Mouse (Mus musculus): Measurements from ENCODE around the gene B4galnt1. TPM values are rescaled to one million over a fixed set of nuclear protein-coding genes. Genes with fewer than 3 reads are reported as not detected.
"Not testable (repeated sequence)": the region's sequence is repeated elsewhere in the genome, so short reads cannot be mapped to it uniquely, and the experiment has no call there.

Gene B4galnt1
- polyA plus RNA-seq, 1 experiment from 2014 or later, result 73.7 TPM

- not testable (repeated sequence) for H3K9ac ChIP-seq; H3K36me3 ChIP-seq (replicated peaks; ENCODE audit: control insufficient read depth, insufficient read depth); H3K27ac ChIP-seq; H3K4me2 ChIP-seq (replicated peaks); H3K9me3 ChIP-seq (ENCODE audit: control insufficient read depth, low read length); ATAC-seq (ENCODE audit: low FRiP score); H3K4me1 ChIP-seq (replicated peaks; ENCODE audit: control insufficient read depth, insufficient read depth, low read length); H3K4me3 ChIP-seq (replicated peaks; ENCODE audit: low read length); DNase-seq (ENCODE audit: low spot score); H3K27me3 ChIP-seq (ENCODE audit: control insufficient read depth, insufficient read depth, low read length)
- 90% methylated on average over 10 of the region's 10 CpGs for WGBS
Measured at GRCm38 (mm10) chr10:127152556-127152955, 12.5 kb upstream of the B4galnt1 start.

GRCm38 (mm10) chr10:127153323-127153722, 11.7 kb upstream of the B4galnt1 start:
- Histone ChIP-seq H3K4me2 (replicated peaks) (no peak overlapping the region), H3K27me3 (ENCODE audit: control insufficient read depth, insufficient read depth, low read length) (no peaks in the 10 kb centered on the region), H3K27ac (no peak overlapping the region), H3K9me3 (ENCODE audit: control insufficient read depth, low read length) (no peaks in the 10 kb centered on the region), H3K36me3 (replicated peaks; ENCODE audit: control insufficient read depth, insufficient read depth) (no peaks in the 10 kb centered on the region), H3K9ac (no peak overlapping the region), H3K4me1 (replicated peaks; ENCODE audit: control insufficient read depth, insufficient read depth, low read length) (no peaks in the 10 kb centered on the region), H3K4me3 (replicated peaks; ENCODE audit: low read length) (no peak overlapping the region)
- WGBS, result 97% methylated on average over 7 of the region's 7 CpGs
- no peak for DNase-seq (ENCODE audit: low spot score)
- no peak for ATAC-seq (ENCODE audit: low FRiP score)

DNA sequence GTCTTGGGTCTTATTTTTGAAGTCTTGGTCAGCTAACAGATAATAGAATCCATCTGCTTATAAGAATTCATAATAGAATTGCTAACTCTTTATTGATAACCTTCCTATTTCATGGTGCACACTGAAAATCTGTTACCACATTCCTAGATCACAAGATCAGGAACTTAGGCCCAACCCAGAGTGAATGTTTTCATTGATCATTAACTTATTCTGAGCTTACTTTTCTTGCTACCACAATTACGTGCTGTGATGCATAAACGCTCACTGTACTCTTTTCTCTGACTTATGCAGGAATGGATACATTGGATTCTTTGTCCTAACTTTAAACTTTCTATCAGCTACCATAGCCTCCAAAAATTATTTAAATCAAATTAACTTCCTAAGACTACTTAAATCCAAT, 10.8 kb upstream of the B4galnt1 start:
- Histone ChIP-seq H3K9ac (no peak overlapping the region), H3K4me1 (replicated peaks; ENCODE audit: control insufficient read depth, insufficient read depth, low read length) (no peaks in the 10 kb centered on the region), H3K4me3 (replicated peaks; ENCODE audit: low read length) (no peak overlapping the region), H3K27me3 (ENCODE audit: control insufficient read depth, insufficient read depth, low read length) (no peaks in the 10 kb centered on the region), H3K4me2 (replicated peaks) (no peak overlapping the region), H3K36me3 (replicated peaks; ENCODE audit: control insufficient read depth, insufficient read depth) (no peaks in the 10 kb centered on the region), H3K27ac (no peak overlapping the region), H3K9me3 (ENCODE audit: control insufficient read depth, low read length) (no peaks in the 10 kb centered on the region)
- 91% methylated on average over 2 of the region's 2 CpGs for WGBS
- ATAC-seq (ENCODE audit: low FRiP score), result no peak
- no peak for DNase-seq (ENCODE audit: low spot score)

DNA sequence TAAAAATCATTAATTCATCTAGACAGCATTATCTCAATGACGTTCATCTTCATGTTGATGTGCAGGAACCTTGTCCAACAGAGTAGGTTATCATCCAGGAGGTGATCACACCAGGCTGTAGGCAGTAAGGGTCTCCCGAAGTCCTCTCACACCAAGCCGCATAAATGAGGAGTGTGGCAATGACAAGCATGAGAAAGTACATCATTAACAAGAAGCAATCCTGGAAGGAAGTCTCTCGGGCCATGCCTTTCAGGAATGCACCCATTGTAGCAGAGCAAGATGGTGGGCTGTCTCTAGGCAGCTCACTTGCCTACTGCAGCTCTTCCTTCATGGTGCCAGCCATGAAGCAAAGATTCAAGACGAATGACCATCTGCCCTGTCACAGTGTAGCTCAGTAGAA, 10.4 kb upstream of the B4galnt1 start:
- no peak overlapping the region for H3K9ac ChIP-seq
- H3K4me2 ChIP-seq (replicated peaks), result no peak overlapping the region
- no peaks in the 10 kb centered on the region for H3K27me3 ChIP-seq (ENCODE audit: control insufficient read depth, insufficient read depth, low read length)
- 88% methylated on average over 5 of the region's 5 CpGs for WGBS
- ATAC-seq (ENCODE audit: low FRiP score), result no peak
- no peak for DNase-seq (ENCODE audit: low spot score)
- no peaks in the 10 kb centered on the region for H3K4me1 ChIP-seq (replicated peaks; ENCODE audit: control insufficient read depth, insufficient read depth, low read length)
- no peaks in the 10 kb centered on the region for H3K36me3 ChIP-seq (replicated peaks; ENCODE audit: control insufficient read depth, insufficient read depth)
- H3K27ac ChIP-seq, result no peak overlapping the region
- H3K9me3 ChIP-seq (ENCODE audit: control insufficient read depth, low read length), result no peaks in the 10 kb centered on the region
- H3K4me3 ChIP-seq (replicated peaks; ENCODE audit: low read length), result no peak overlapping the region

GRCm38 (mm10) chr10:127156089-127156488, 8.9 kb upstream of the B4galnt1 start:
- Histone ChIP-seq H3K27me3 (ENCODE audit: control insufficient read depth, insufficient read depth, low read length) (no peaks in the 10 kb centered on the region), H3K9me3 (ENCODE audit: control insufficient read depth, low read length) (no peaks in the 10 kb centered on the region), H3K4me3 (replicated peaks; ENCODE audit: low read length) (no peak overlapping the region), H3K27ac (no peak overlapping the region), H3K36me3 (replicated peaks; ENCODE audit: control insufficient read depth, insufficient read depth) (no peaks in the 10 kb centered on the region), H3K9ac (no peak overlapping the region), H3K4me1 (replicated peaks; ENCODE audit: control insufficient read depth, insufficient read depth, low read length) (no peaks in the 10 kb centered on the region), H3K4me2 (replicated peaks) (no peak overlapping the region)
- DNase-seq (ENCODE audit: low spot score) (no peak), ATAC-seq (ENCODE audit: low FRiP score) (no peak)
- WGBS, result 98% methylated on average over 1 of the region's 1 CpGs

GRCm38 (mm10) chr10:127156511-127156910, 8.5 kb upstream of the B4galnt1 start:
- H3K36me3 ChIP-seq (replicated peaks; ENCODE audit: control insufficient read depth, insufficient read depth), result no peaks in the 10 kb centered on the region
- H3K4me3 ChIP-seq (replicated peaks; ENCODE audit: low read length), result no peak overlapping the region
- H3K4me2 ChIP-seq (replicated peaks), result no peak overlapping the region
- H3K4me1 ChIP-seq (replicated peaks; ENCODE audit: control insufficient read depth, insufficient read depth, low read length), result no peaks in the 10 kb centered on the region
- no peak overlapping the region for H3K9ac ChIP-seq
- no peaks in the 10 kb centered on the region for H3K9me3 ChIP-seq (ENCODE audit: control insufficient read depth, low read length)
- no peak overlapping the region for H3K27ac ChIP-seq
- ATAC-seq (ENCODE audit: low FRiP score), result no peak
- no peaks in the 10 kb centered on the region for H3K27me3 ChIP-seq (ENCODE audit: control insufficient read depth, insufficient read depth, low read length)
- no peak for DNase-seq (ENCODE audit: low spot score)
- WGBS, result 86% methylated on average over 1 of the region's 1 CpGs

- WGBS, result 78% methylated on average over 3 of the region's 3 CpGs
- no peak overlapping the region for H3K4me2 ChIP-seq (replicated peaks)
- H3K27me3 ChIP-seq (ENCODE audit: control insufficient read depth, insufficient read depth, low read length), result no peaks in the 10 kb centered on the region
- H3K4me1 ChIP-seq (replicated peaks; ENCODE audit: control insufficient read depth, insufficient read depth, low read length), result no peaks in the 10 kb centered on the region
- no peak for DNase-seq (ENCODE audit: low spot score)
- H3K9ac ChIP-seq, result no peak overlapping the region
- H3K27ac ChIP-seq, result no peak overlapping the region
- no peaks in the 10 kb centered on the region for H3K9me3 ChIP-seq (ENCODE audit: control insufficient read depth, low read length)
- no peaks in the 10 kb centered on the region for H3K36me3 ChIP-seq (replicated peaks; ENCODE audit: control insufficient read depth, insufficient read depth)
- no peak for ATAC-seq (ENCODE audit: low FRiP score)
- H3K4me3 ChIP-seq (replicated peaks; ENCODE audit: low read length), result no peak overlapping the region
Measured at GRCm38 (mm10) chr10:127158471-127158870, 6.6 kb upstream of the B4galnt1 start.

DNA sequence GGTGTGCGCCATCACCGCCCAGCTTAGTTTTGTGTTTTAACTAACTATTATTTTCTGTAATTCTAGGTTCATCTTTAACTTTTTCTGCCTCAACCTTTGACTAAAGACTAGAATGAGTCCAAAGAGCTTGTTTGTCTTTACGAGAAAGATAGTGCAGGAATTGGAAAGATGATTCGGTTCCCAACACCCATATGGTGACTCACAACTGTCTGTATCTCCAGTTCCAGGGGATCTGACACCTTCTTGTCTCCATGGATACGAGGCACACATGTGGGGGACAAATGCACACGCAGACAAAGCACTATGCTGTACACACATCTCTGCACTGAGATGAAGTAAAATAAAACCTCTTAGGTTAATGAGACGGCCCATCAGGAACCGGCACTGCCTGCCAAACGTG, 4.9 kb upstream of the B4galnt1 start:
- Histone ChIP-seq H3K4me3 (replicated peaks; ENCODE audit: low read length) (no peak overlapping the region), H3K27me3 (ENCODE audit: control insufficient read depth, insufficient read depth, low read length) (no peaks in the 10 kb centered on the region), H3K27ac (no peak overlapping the region), H3K4me2 (replicated peaks) (no peak overlapping the region), H3K36me3 (replicated peaks; ENCODE audit: control insufficient read depth, insufficient read depth) (no peaks in the 10 kb centered on the region), H3K9me3 (ENCODE audit: control insufficient read depth, low read length) (no peaks in the 10 kb centered on the region), H3K4me1 (replicated peaks; ENCODE audit: control insufficient read depth, insufficient read depth, low read length) (no peaks in the 10 kb centered on the region), H3K9ac (no peak overlapping the region)
- ATAC-seq (ENCODE audit: low FRiP score) (no peak), DNase-seq (ENCODE audit: low spot score) (no peak)
- 83% methylated on average over 9 of the region's 9 CpGs for WGBS

- WGBS, result 75% methylated on average over 3 of the region's 3 CpGs
- no peak overlapping the region for H3K27ac ChIP-seq
- no peak for ATAC-seq (ENCODE audit: low FRiP score)
Measured at GRCm38 (mm10) chr10:127160728-127161127, 4.3 kb upstream of the B4galnt1 start.

DNA sequence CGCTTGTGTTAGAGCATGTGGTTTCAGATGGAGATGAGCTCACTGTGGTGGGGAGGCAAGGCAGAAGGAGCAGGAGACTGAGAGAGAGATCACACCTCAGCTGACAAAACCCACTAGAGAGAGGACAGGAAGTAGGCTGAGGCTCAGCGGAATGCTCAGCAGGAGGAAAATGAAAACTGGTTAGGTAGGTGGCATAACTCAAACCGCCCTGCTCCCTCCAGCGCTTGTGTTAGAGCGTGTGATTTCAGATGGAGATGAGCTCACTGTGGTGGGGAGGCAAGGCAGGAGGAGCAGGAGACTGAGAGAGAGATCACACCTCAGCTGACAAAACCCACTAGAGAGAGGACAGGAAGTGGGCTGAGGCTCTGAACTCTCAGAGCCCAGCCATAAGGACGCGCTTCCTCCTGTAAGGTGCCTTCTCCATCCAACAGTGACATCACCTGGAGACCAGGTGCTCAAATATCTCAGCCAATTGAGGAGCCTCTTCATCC, 2.2 kb upstream of the B4galnt1 start:
- not testable (repeated sequence) for H3K9me3 ChIP-seq (ENCODE audit: control insufficient read depth, low read length); H3K9ac ChIP-seq; H3K4me3 ChIP-seq (replicated peaks; ENCODE audit: low read length); H3K36me3 ChIP-seq (replicated peaks; ENCODE audit: control insufficient read depth, insufficient read depth); ATAC-seq (ENCODE audit: low FRiP score); H3K4me2 ChIP-seq (replicated peaks); DNase-seq (ENCODE audit: low spot score); H3K27ac ChIP-seq
- Histone ChIP-seq H3K4me1 (replicated peaks; ENCODE audit: control insufficient read depth, insufficient read depth, low read length) (peaks cover 11% of the 10 kb centered on the region), H3K27me3 (ENCODE audit: control insufficient read depth, insufficient read depth, low read length) (peaks cover 14% of the 10 kb centered on the region)
- WGBS, result 55% methylated on average over 7 of the region's 7 CpGs

More at GRCm38 (mm10) chr10:127160728-127161127, 4.3 kb upstream of the B4galnt1 start:
- no peak overlapping the region for H3K4me3 ChIP-seq (replicated peaks; ENCODE audit: low read length)
- DNase-seq (ENCODE audit: low spot score), result no peak
- no peaks in the 10 kb centered on the region for H3K27me3 ChIP-seq (ENCODE audit: control insufficient read depth, insufficient read depth, low read length)
- H3K9me3 ChIP-seq (ENCODE audit: control insufficient read depth, low read length), result no peaks in the 10 kb centered on the region
- H3K9ac ChIP-seq, result no peak overlapping the region
- no peak overlapping the region for H3K4me2 ChIP-seq (replicated peaks)
- H3K36me3 ChIP-seq (replicated peaks; ENCODE audit: control insufficient read depth, insufficient read depth), result no peaks in the 10 kb centered on the region
- H3K4me1 ChIP-seq (replicated peaks; ENCODE audit: control insufficient read depth, insufficient read depth, low read length), result no peaks in the 10 kb centered on the region
